Mouse (Mus musculus) C2C12 (cell line): ENCODE data around the gene Nudt6.

Experiments
- CTCF ChIP-seq: IDR thresholded peaks from one replicate; pipeline ENCODE4 v1.5.1; 2011; ENCODE audit not compliant: control insufficient read depth, insufficient read depth, insufficient read length
- MAX ChIP-seq: IDR thresholded peaks from one replicate; pipeline ENCODE4 v1.6.1; 2011; ENCODE audit warnings: mild to moderate bottlenecking, control low read depth
- USF1 ChIP-seq: IDR thresholded peaks from one replicate; pipeline ENCODE4 v1.6.1; 2011; ENCODE audit warnings: low read depth, mild to moderate bottlenecking, control low read depth, moderate library complexity

DNA sequence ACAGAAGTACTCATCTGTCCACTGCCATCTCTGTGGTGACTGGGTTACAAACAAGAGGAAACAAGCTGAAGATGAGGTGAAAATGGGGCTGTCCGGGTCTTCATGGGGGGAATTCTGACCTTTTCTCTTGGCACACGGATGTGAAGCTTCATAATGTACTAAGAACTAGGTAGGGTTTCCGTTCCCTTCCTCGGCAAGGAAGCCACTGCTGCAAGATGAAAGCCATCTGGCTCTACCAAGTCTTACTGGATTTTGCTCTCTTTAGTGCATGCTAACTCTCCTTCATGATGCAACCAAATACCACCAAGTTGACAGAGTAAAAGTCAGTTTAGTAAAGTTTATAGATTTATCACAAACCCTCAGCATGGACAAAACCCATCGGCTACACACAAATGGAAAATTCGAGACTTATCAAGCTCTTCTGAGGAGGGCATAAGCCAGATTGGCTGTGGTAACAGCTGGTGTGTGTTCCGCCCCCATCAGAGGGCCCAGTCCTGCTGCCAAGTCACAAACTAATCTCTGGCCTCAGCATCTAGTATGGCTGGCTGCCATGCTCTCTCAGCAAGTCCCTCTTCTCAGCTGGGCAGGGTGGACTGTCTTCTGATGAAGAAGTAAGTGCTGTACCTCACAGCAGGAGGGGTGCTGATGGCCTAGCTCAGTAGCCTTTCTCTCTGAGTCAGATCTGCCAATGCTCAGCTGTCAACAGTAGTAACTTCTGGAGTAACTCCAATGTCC, 21.2 kb downstream of the Nudt6 start:
- TF ChIP-seq CTCF (no peak), MAX (no peak), USF1 (no peak)
